Mouse (Mus musculus) E14TG2a.4 (cell line): ENCODE results near the gene Wdr83os.

Source experiments
- CTCF ChIP-seq: conservative IDR thresholded peaks from 2 replicates; pipeline ENCODE4 v1.5.1; 2014; ENCODE audit warnings: low read length
- NANOG ChIP-seq: IDR thresholded peaks from 2 replicates; pipeline ENCODE4 v1.6.1; 2014; ENCODE audit warnings: borderline replicate concordance, low read length, mixed read lengths

- TF ChIP-seq NANOG (no peak), CTCF (no peak)
These were observed 11.1 kb downstream of the Wdr83os start for GRCm38 (mm10) chr8:85091526-85092090.
